Mouse (Mus musculus) forebrain, embryonic 10.5 days (tissue): ENCODE measurements at regions not wholly inside any gene's neighbourhood (a gene's known extent, or its start where the extent isn't known, plus 50 kb on each side); places are given as distances from the start of the nearest gene placed in this dataset.

ENCODE experiments used
- DNase-seq: peaks from one replicate; pipeline ENCODE4 v3.0.0-alpha.2; 2017; ENCODE audit warnings: low spot score; ENCODE audit errors: extremely low spot score
- H3K27ac ChIP-seq: fragments of 300-500 bp; sonication (generic); 2 replicates; pipeline ENCODE4 v1.5.1; 2016; ENCODE audit warnings: mild to moderate bottlenecking
- H3K27me3 ChIP-seq: fragments of 300-500 bp; sonication (generic); 2 replicates; pipeline ENCODE4 v1.6.1; 2016; ENCODE audit warnings: mild to moderate bottlenecking; ENCODE audit not compliant: poor library complexity, severe bottlenecking
- H3K36me3 ChIP-seq: fragments of 300-500 bp; sonication (generic); replicated peaks from 2 replicates; pipeline ENCODE4 v1.6.1; 2016; ENCODE audit warnings: mild to moderate bottlenecking, moderate library complexity
- H3K4me1 ChIP-seq: fragments of 300-500 bp; sonication (generic); 2 replicates; pipeline ENCODE4 v1.6.1; 2016
- H3K4me3 ChIP-seq: fragments of 300-500 bp; sonication (generic); 2 replicates; pipeline ENCODE4 v1.5.1; 2016; ENCODE audit warnings: mild to moderate bottlenecking, moderate library complexity
- H3K9me3 ChIP-seq: fragments of 300-500 bp; sonication (generic); 2 replicates; pipeline ENCODE4 v1.6.1; 2016; ENCODE audit warnings: mild to moderate bottlenecking, moderate library complexity
- WGBS: fragments of 180-500 bp; shearing (Covaris S2); methylation state at CpG from one replicate; pipeline ENCODE4 v1.1.7; 2016; 5-methylcytosine and 5-hydroxymethylcytosine counted together

DNA sequence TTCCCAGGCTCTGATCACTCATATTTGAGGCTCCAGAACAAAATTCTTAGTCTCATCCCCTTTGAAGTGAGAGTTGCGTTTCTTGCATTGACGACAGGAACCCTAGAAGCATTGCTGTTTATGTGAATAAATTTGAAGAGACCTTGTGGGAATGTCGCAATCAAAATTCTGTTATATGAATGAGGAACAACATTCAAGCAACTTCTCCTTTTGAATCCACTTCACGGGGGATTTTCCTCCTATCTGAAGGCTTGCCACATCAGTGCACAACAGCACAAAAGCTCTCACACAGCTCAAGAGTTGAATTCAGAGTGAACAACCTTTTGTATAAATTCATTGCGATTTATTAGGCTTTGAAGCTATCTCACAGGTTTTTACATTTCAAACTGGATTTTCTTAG, 360.2 kb upstream of the Fbxo33 start:
- no peak for DNase-seq
- H3K27ac ChIP-seq: no peak overlapping the region
- no peaks in the 10 kb centered on the region for H3K4me1 ChIP-seq
- H3K9me3 ChIP-seq: no peaks in the 10 kb centered on the region
- H3K27me3 ChIP-seq: no peaks in the 10 kb centered on the region
- no peaks in the 10 kb centered on the region for H3K36me3 ChIP-seq
- no peak overlapping the region for H3K4me3 ChIP-seq
- WGBS: 87% methylated on average over 5 of the region's 5 CpGs

- no peak overlapping the region for H3K4me3 ChIP-seq
These were observed 344.4 kb upstream of the Fbxo33 start for GRCm38 (mm10) chr12:59563960-59564359.

GRCm38 (mm10) chr12:59539788-59540187, 320.3 kb upstream of the Fbxo33 start:
- Histone ChIP-seq H3K27me3 (no peaks in the 10 kb centered on the region), H3K36me3 (no peaks in the 10 kb centered on the region), H3K4me3 (no peak overlapping the region), H3K9me3 (no peaks in the 10 kb centered on the region), H3K4me1 (no peaks in the 10 kb centered on the region), H3K27ac (no peak overlapping the region)
- no peak for DNase-seq
- 96% methylated on average over 2 of the region's 2 CpGs for WGBS

More at GRCm38 (mm10) chr12:59563960-59564359, 344.4 kb upstream of the Fbxo33 start:
- H3K27me3 ChIP-seq: no peaks in the 10 kb centered on the region
- no peak for DNase-seq
- H3K9me3 ChIP-seq: no peaks in the 10 kb centered on the region
- no peak overlapping the region for H3K27ac ChIP-seq
- WGBS: 87% methylated on average over 3 of the region's 3 CpGs
- no peaks in the 10 kb centered on the region for H3K4me1 ChIP-seq
- no peaks in the 10 kb centered on the region for H3K36me3 ChIP-seq

DNA sequence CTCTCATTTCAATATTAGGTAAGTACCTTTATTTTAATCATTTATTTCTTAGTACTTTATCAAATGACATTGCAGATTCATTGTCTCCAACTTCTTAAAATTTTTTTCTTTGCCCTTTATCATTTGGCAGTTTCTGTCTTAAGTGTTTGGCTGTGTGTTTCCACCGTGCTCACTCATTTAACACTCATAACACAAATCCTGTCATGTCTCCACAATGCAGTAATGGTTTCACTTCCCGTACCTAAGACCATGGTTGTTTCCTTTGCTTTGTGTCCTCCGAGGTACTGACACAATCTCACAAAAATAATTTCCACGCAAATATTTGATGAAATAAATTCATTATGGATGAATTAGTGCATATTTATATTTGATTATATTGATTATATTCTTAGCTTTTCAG, 311.0 kb upstream of the Fbxo33 start:
- no peak overlapping the region for H3K27ac ChIP-seq
- H3K9me3 ChIP-seq: no peaks in the 10 kb centered on the region
- H3K4me1 ChIP-seq: no peaks in the 10 kb centered on the region
- H3K27me3 ChIP-seq: no peaks in the 10 kb centered on the region
- no peak for DNase-seq
- no peak overlapping the region for H3K4me3 ChIP-seq
- no peaks in the 10 kb centered on the region for H3K36me3 ChIP-seq
- 89% methylated on average over 4 of the region's 4 CpGs for WGBS

DNA sequence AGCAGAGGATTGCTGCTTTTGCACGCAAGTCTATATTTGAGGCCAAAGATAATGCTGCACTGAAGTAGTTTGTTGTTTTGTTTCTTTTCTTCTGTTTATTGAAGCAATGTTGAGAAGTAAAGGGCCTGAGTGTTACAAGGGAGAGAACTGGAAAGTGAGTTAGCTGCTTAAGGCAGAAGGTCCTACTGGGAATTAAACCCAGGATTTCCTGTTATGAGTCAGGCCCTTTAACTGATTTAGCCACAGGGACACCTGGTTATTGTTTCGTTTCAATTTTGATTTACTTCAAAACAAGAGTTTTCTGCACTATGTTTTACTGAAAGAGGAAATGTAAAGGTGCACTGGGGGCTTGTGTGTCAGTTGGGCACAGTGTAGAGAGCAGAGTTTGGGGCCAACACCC, 303.8 kb upstream of the Fbxo33 start:
- no peaks in the 10 kb centered on the region for H3K27me3 ChIP-seq
- DNase-seq: no peak
- 89% methylated on average over 2 of the region's 2 CpGs for WGBS
- H3K9me3 ChIP-seq: no peaks in the 10 kb centered on the region
- no peak overlapping the region for H3K4me3 ChIP-seq
- H3K4me1 ChIP-seq: no peaks in the 10 kb centered on the region
- no peaks in the 10 kb centered on the region for H3K36me3 ChIP-seq
- no peak overlapping the region for H3K27ac ChIP-seq

DNA sequence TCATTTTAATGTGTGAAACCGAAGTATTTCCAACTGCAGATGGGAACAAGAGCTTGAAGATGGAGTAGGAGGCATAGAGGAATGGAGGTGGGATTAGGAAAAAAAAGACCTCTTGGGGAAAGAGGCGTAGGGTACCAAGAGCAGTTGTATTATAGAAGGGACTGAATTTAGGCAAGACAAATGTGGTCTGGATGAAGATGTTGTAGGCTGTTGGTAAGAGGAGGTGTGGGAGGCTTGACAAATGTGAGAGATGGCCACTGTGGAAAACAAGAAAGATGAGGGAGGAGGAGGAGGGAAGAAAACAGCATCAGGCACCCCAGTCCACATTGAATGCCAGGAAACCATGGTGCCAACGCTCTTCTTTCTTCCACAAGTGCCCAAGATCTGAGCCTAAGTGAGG, 302.4 kb upstream of the Fbxo33 start:
- no peaks in the 10 kb centered on the region for H3K4me1 ChIP-seq
- no peak for DNase-seq
- no peaks in the 10 kb centered on the region for H3K9me3 ChIP-seq
- H3K27ac ChIP-seq: no peak overlapping the region
- no peaks in the 10 kb centered on the region for H3K27me3 ChIP-seq
- 85% methylated on average over 3 of the region's 3 CpGs for WGBS
- no peaks in the 10 kb centered on the region for H3K36me3 ChIP-seq
- no peak overlapping the region for H3K4me3 ChIP-seq

DNA sequence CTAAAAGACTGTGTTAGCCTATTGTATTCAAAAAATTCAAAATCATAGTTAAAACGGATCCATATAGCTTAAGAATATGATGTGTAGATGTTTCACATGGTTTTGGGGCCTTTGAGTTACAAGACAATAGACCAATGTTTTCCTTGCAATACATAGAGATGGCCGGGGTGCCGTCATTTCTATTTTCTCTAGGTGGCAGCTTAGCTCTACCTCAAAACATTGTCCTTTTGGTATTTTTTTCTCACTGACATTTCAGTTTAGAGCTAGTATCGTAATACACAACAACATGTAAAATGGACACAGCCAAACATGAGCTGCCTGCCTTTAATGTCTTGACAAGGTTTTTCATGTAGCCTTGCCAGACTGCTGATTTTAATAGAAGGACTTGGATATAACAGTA, 290.3 kb upstream of the Fbxo33 start:
- H3K9me3 ChIP-seq: no peaks in the 10 kb centered on the region
- no peaks in the 10 kb centered on the region for H3K4me1 ChIP-seq
- H3K4me3 ChIP-seq: no peak overlapping the region
- no peak for DNase-seq
- no peaks in the 10 kb centered on the region for H3K27me3 ChIP-seq
- 89% methylated on average over 4 of the region's 4 CpGs for WGBS
- no peak overlapping the region for H3K27ac ChIP-seq
- no peaks in the 10 kb centered on the region for H3K36me3 ChIP-seq

DNA sequence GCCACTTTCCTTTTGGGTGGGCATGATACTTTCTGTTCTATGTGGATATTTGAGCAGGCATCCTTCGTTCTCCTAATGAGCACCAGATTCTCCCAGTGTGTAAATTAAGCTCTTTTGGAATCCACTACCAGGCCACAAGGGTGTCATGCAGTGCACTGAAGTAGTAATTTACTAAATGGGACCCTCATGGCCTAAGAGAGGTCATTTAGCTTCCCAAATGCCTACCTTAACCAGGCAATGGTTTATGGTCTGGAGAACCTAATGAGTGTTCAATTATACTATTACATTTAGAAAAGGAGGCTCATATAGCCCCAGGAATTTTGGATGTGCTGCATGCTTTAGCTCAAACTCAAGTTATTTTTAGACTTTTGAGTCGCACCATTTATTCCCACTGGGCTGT, 289.6 kb upstream of the Fbxo33 start:
- 79% methylated on average over 2 of the region's 2 CpGs for WGBS
- H3K9me3 ChIP-seq: no peaks in the 10 kb centered on the region
- no peaks in the 10 kb centered on the region for H3K36me3 ChIP-seq
- H3K27me3 ChIP-seq: no peaks in the 10 kb centered on the region
- no peak overlapping the region for H3K4me3 ChIP-seq
- H3K4me1 ChIP-seq: no peaks in the 10 kb centered on the region
- no peak for DNase-seq
- H3K27ac ChIP-seq: no peak overlapping the region

GRCm38 (mm10) chr12:59507431-59507830, 287.9 kb upstream of the Fbxo33 start:
- H3K4me3 ChIP-seq: no peak overlapping the region
- no peak overlapping the region for H3K27ac ChIP-seq
- H3K36me3 ChIP-seq: no peaks in the 10 kb centered on the region
- H3K9me3 ChIP-seq: no peaks in the 10 kb centered on the region
- DNase-seq: no peak
- H3K27me3 ChIP-seq: no peaks in the 10 kb centered on the region
- WGBS: 52% methylated on average over 1 of the region's 1 CpGs
- H3K4me1 ChIP-seq: no peaks in the 10 kb centered on the region

DNA sequence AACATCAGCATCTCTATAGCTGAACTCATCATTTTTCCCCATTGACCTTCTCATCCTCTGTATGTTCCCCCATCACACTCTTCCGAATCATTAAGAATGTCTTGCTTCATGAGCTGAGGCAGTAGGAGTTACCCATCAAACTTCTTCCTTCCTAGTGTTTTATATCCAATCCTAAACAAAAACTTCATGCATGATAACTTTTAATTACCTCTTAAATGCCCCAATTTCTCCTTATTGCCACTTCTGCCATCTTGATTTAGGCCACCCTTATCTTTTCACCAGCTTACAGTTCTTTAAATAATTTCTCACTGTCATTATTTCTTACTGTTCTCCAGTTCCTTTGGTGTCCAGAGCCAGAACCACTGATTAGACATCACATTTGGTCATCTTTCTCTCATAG, 277.9 kb upstream of the Fbxo33 start:
- WGBS: 90% methylated on average over 1 of the region's 1 CpGs
- H3K4me3 ChIP-seq: no peak overlapping the region
- H3K27me3 ChIP-seq: no peaks in the 10 kb centered on the region
- H3K27ac ChIP-seq: no peak overlapping the region
- no peak for DNase-seq
- H3K9me3 ChIP-seq: no peaks in the 10 kb centered on the region
- no peaks in the 10 kb centered on the region for H3K4me1 ChIP-seq
- no peaks in the 10 kb centered on the region for H3K36me3 ChIP-seq

GRCm38 (mm10) chr12:59488019-59488418, 268.5 kb upstream of the Fbxo33 start:
- H3K4me3 ChIP-seq: no peak overlapping the region
- H3K36me3 ChIP-seq: no peaks in the 10 kb centered on the region
- DNase-seq: no peak
- no peaks in the 10 kb centered on the region for H3K27me3 ChIP-seq
- 89% methylated on average over 6 of the region's 6 CpGs for WGBS
- H3K27ac ChIP-seq: no peak overlapping the region
- H3K4me1 ChIP-seq: no peaks in the 10 kb centered on the region
- H3K9me3 ChIP-seq: no peaks in the 10 kb centered on the region

DNA sequence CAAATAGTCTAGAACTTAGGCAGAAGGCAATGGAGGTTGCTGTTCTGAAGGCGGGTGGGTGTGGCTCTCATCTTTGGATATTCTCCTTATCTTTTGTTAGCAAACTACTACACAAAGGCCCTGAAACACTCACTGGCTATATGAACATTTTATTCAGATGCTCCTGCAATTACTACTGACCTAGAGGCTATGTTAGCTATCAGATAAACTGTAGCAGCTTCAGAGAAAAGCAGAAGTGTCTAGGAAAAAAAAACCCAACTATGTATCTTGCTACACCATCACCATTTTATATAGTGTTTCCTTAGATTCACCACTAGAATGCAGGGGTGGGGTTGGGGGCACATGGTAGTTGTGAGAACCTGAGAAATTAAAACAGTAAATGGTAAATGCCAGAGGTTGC, 268.0 kb upstream of the Fbxo33 start:
- DNase-seq: no peak
- Histone ChIP-seq H3K36me3 (no peaks in the 10 kb centered on the region), H3K27me3 (no peaks in the 10 kb centered on the region), H3K4me3 (no peak overlapping the region), H3K27ac (no peak overlapping the region), H3K9me3 (no peaks in the 10 kb centered on the region), H3K4me1 (no peaks in the 10 kb centered on the region)
- 91% methylated on average over 1 of the region's 1 CpGs for WGBS

DNA sequence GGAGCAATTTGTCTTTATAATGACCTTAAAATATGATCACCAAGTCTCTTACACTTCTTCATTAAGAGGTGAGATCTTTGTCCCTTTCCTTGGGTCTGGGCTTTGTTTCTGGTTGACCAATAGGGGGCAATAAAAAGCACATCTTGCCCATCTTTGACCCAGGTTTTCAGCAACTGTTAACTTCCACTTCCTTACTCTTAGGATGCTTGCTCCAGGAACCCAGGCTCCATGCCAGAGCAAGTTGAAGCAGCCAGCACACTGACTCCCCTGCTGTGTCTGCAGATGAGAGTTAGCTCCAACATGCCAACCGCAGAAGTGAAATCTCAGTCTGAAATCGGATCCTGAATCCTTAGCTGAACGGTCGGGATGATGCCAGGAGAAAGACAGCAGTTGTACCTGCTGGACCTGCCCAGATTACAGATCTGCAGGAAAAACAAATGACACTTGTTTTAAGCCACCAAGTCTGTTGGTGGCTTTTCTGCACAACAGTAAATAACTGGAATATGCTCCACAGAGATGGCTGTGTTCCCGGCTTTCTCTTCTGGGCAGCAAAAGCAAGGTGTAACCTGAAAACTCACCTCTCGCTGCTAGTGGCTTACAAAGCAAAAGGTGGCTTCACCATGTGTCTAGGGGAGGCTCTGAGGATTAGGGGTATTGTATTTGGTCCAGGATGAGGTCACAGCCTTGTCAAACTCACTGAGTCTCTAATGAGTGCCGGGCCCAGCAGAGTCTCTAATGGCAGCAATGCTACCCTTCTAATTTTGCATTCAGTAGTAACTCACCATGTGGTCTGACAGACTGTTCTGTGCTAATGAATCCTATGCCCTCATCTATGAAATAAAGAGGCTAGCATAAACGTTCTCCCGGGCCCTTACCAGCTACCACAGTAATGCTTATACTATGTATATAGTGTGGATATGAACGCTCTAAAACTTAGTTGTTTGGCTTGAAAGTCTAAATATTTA, 241.8 kb upstream of the Fbxo33 start:
- Histone ChIP-seq H3K9me3 (no peaks in the 10 kb centered on the region), H3K4me1 (peaks cover 17% of the 10 kb centered on the region), H3K27ac (no peak overlapping the region), H3K27me3 (no peaks in the 10 kb centered on the region), H3K4me3 (no peak overlapping the region), H3K36me3 (no peaks in the 10 kb centered on the region)
- DNase-seq: no peak
- WGBS: 70% methylated on average over 10 of the region's 10 CpGs
